Mouse (Mus musculus) monocyte, adult 5-6 weeks (primary cell): ENCODE measurements at regions not wholly inside any gene's neighbourhood (a gene's known extent, or its start where the extent isn't known, plus 50 kb on each side); places are given as distances from the start of the nearest gene placed in this dataset.

Experiments used
- ATAC-seq: fragments of 153-309, 156-312 bp; replicated peaks from 2 replicates; pipeline ENCODE4 v1.8.0; 2017; ENCODE audit warnings: mild to moderate bottlenecking; ENCODE audit not compliant: low TSS enrichment, insufficient number of reproducible peaks, severe bottlenecking, poor library complexity, low FRiP score

GRCm38 (mm10) chr14:99499502-99500266 lies 201.2 kb downstream of the Klf5 start:
- ATAC-seq, result no peak

- ATAC-seq, result no peak
These were observed 206.4 kb downstream of the Klf5 start for GRCm38 (mm10) chr14:99504909-99505308.

GRCm38 (mm10) chr14:99509696-99510536 lies 211.4 kb downstream of the Klf5 start:
- ATAC-seq, result no peak

GRCm38 (mm10) chr14:99515474-99515873 lies 217.0 kb downstream of the Klf5 start:
- no peak for ATAC-seq

- no peak for ATAC-seq
These were observed 218.2 kb downstream of the Klf5 start for GRCm38 (mm10) chr14:99516703-99517102.

- ATAC-seq, result no peak
These were observed 221.9 kb downstream of the Klf5 start for GRCm38 (mm10) chr14:99520343-99520742.

- ATAC-seq, result no peak
These were observed 223.5 kb downstream of the Klf5 start for GRCm38 (mm10) chr14:99521954-99522523.

- ATAC-seq, result no peak
These were observed 237.3 kb downstream of the Klf5 start for GRCm38 (mm10) chr14:99535781-99536180.

GRCm38 (mm10) chr14:99537286-99537685 lies 238.8 kb downstream of the Klf5 start:
- no peak for ATAC-seq

GRCm38 (mm10) chr14:99541716-99542115 lies 243.2 kb downstream of the Klf5 start:
- no peak for ATAC-seq

- no peak for ATAC-seq
These were observed 249.4 kb downstream of the Klf5 start for GRCm38 (mm10) chr14:99547931-99548330.

- ATAC-seq, result no peak
These were observed 250.1 kb downstream of the Klf5 start for GRCm38 (mm10) chr14:99548363-99549248.

GRCm38 (mm10) chr14:99564024-99564423 lies 265.5 kb downstream of the Klf5 start:
- ATAC-seq, result no peak

- no peak for ATAC-seq
These were observed 275.7 kb downstream of the Klf5 start for GRCm38 (mm10) chr14:99574146-99574545.

GRCm38 (mm10) chr14:99578665-99579064 lies 280.2 kb downstream of the Klf5 start:
- no peak for ATAC-seq

- ATAC-seq, result no peak
These were observed 280.8 kb downstream of the Klf5 start for GRCm38 (mm10) chr14:99579271-99579759.

- no peak for ATAC-seq
These were observed 281.3 kb downstream of the Klf5 start for GRCm38 (mm10) chr14:99579765-99580266.

GRCm38 (mm10) chr14:99584144-99584543 lies 285.7 kb downstream of the Klf5 start:
- no peak for ATAC-seq
